Mouse (Mus musculus) ES-E14 (cell line): ENCODE data around the gene Hcn1.

Experiments
- ZC3H11A ChIP-seq: IDR thresholded peaks from 2 replicates; pipeline ENCODE4 v1.6.1; 2012; ENCODE audit warnings: low read depth, mild to moderate bottlenecking, inconsistent platforms, low read length, borderline replicate concordance
- ZNF384 ChIP-seq: IDR thresholded peaks from 2 replicates; pipeline ENCODE4 v1.6.1; 2012; ENCODE audit warnings: low read depth, low read length, inconsistent platforms

GRCm38 (mm10) chr13:117706496-117706895 lies 104.4 kb downstream of the Hcn1 start:
- no peak for TF ChIP-seq ZNF384
- TF ChIP-seq ZC3H11A = no peak
